Mouse (Mus musculus) right cerebral cortex, postnatal 10 days (tissue): Measurements from ENCODE around the gene Il6st.
A peak's percentile ranks its signal among the peaks of the same experiment; 100 is the strongest.
"Not testable (repeated sequence)": the region's sequence is repeated elsewhere in the genome, so short reads cannot be mapped to it uniquely, and the experiment has no call there.

ENCODE experiments used
- DNase-seq, 2 experiments: peaks; one replicate each; pipeline ENCODE4 v3.0.0; 2021; ENCODE audit warnings: low spot score in 2 of 2

The Il6st gene

GRCm38 (mm10) chr13:112463868-112464625 is at the start of gene Il6st:
Gene Il6st (plus strand): TSS chr13:112464070.
- peak; percentile 96 to 97 for DNase-seq

- no peak for DNase-seq
Measured at GRCm38 (mm10) chr13:112415896-112416295, 48.0 kb upstream of the Il6st start.

GRCm38 (mm10) chr13:112416410-112417162 is 47.3 kb upstream of the Il6st start:
- no peak for DNase-seq

- DNase-seq: no peak
Measured at GRCm38 (mm10) chr13:112417163-112417523, 46.7 kb upstream of the Il6st start.

- DNase-seq: no peak
Measured at GRCm38 (mm10) chr13:112417861-112418423, 45.9 kb upstream of the Il6st start.

- DNase-seq: no peak
Measured at GRCm38 (mm10) chr13:112418595-112418994, 45.3 kb upstream of the Il6st start.

- no peak for DNase-seq
Measured at GRCm38 (mm10) chr13:112424212-112424611, 39.7 kb upstream of the Il6st start.

- no peak for DNase-seq
Measured at GRCm38 (mm10) chr13:112424635-112425034, 39.2 kb upstream of the Il6st start.

GRCm38 (mm10) chr13:112425181-112425654 is 38.7 kb upstream of the Il6st start:
- DNase-seq: no peak

GRCm38 (mm10) chr13:112426265-112427135 is 37.4 kb upstream of the Il6st start:
- DNase-seq: no peak

GRCm38 (mm10) chr13:112427136-112427470 is 36.8 kb upstream of the Il6st start:
- not testable (repeated sequence) for DNase-seq

GRCm38 (mm10) chr13:112427521-112427920 is 36.3 kb upstream of the Il6st start:
- no peak for DNase-seq

- DNase-seq: peak; percentile 33 to 42
Measured at GRCm38 (mm10) chr13:112433271-112433670, 30.6 kb upstream of the Il6st start.

- DNase-seq: no peak
Measured at GRCm38 (mm10) chr13:112435241-112436075, 28.4 kb upstream of the Il6st start.

GRCm38 (mm10) chr13:112436288-112436687 is 27.6 kb upstream of the Il6st start:
- no peak for DNase-seq

- DNase-seq: no peak
Measured at GRCm38 (mm10) chr13:112438001-112438868, 25.6 kb upstream of the Il6st start.

- DNase-seq: no peak
Measured at GRCm38 (mm10) chr13:112439105-112439818, 24.6 kb upstream of the Il6st start.

- DNase-seq: peak; percentile 67 to 68
Measured at GRCm38 (mm10) chr13:112439917-112440361, 23.9 kb upstream of the Il6st start.

GRCm38 (mm10) chr13:112440668-112441067 is 23.2 kb upstream of the Il6st start:
- no peak for DNase-seq
